Comparison of ENCODE assay signal across 21 mouse cellular contexts in the genomic region with DNA sequence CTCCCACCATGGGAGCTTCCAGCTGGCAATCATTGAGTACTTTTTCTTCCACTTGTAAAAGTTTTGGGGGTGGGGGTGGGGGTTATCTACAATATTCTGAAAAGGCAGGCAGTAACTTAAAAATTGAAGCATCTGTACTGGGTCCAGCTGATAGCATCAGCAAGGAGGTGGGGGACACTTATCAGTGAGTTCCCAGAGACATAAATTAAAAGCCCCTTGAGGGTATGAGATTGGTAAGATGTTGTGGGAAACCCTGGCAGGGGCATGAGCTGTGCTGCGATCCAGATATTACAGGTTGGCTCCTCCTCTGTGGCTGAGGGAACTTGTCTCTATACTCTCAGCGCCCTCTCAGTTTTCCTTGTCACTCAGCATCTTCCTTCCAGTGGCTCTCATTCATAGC. TPM values are rescaled to one million over a fixed set of nuclear protein-coding genes. Genes with fewer than 3 reads are reported as not detected.
DNase-seq lines count a peak whose midpoint lies in the region; ATAC-seq and TF ChIP-seq lines count a peak whose summit lies in the region.
"Had no signal": no experiment of that assay in that cellular context is flagged by ENCODE, and none has a peak within 500 bp of the region (broad histone marks: within the 10 kb centered on the region; RNA-seq: fewer than 3 reads in every experiment).

No protein-coding gene starts in this region.

- H3K4me1 ChIP-seq in liver, embryonic 11.5 days (replicated peaks; ENCODE audit: control insufficient read depth, insufficient read depth, low read length): peaks cover 22% of the 10 kb centered on the region
- H3K4me1 ChIP-seq in liver, embryonic 12.5 days: peaks cover 77% of the 10 kb centered on the region
- peaks cover 6% of the 10 kb centered on the region for H3K4me1 ChIP-seq in liver, postnatal 0 days (ENCODE audit: insufficient read depth)
- H3K4me1 ChIP-seq in stomach, postnatal 0 days (replicated peaks; ENCODE audit: control insufficient read depth, insufficient read depth): peaks cover 2% of the 10 kb centered on the region; the same call in 1 of the 2 replicates
- H3K4me1 ChIP-seq: embryonic facial prominence, embryonic 15.5 days; hindbrain, embryonic 15.5 days had no signal

- DNase-seq in liver, embryonic 11.5 days (ENCODE audit: low spot score): no peak
- DNase-seq in liver: no peak
- DNase-seq in liver, postnatal 0 days: no peak
- no peak for DNase-seq in stomach, postnatal 0 days (ENCODE audit: low spot score)
- DNase-seq in adipocyte (ENCODE audit: low spot score): no peak
- DNase-seq: adrenal gland, postnatal 10 days; cerebellum, postnatal 10 days; gastrocnemius, adult 2 months; heart, adult 18-20 months; heart, postnatal 36 days; kidney, adult 11 months; kidney, postnatal 14 days; lung, postnatal 36 days; thymus, postnatal 4 days had no signal

- H3K4me3 ChIP-seq in liver, embryonic 11.5 days (ENCODE audit: low read depth, low read length): no peak overlapping the region
- H3K4me3 ChIP-seq in liver, embryonic 12.5 days: no peak overlapping the region
- no peak overlapping the region for H3K4me3 ChIP-seq in liver, postnatal 0 days (ENCODE audit: low read depth, low read length)
- H3K4me3 ChIP-seq in stomach, postnatal 0 days (ENCODE audit: low read depth, low read length): no peak overlapping the region
- H3K4me3 ChIP-seq: embryonic facial prominence, embryonic 15.5 days; forebrain, embryonic 10.5 days; gastrocnemius, adult 2 months; hindbrain, embryonic 15.5 days had no signal

- WGBS in liver, embryonic 11.5 days: 72% methylated on average over 2 of the region's 2 CpGs
- 54% methylated on average over 2 of the region's 2 CpGs for whole genome bisulfite sequencing in liver, embryonic 12.5 days (ENCODE audit: insufficient replicate concordance)
- whole genome bisulfite sequencing in liver, postnatal 0 days (ENCODE audit: insufficient replicate concordance): 51% methylated on average over 2 of the region's 2 CpGs
- 48% methylated on average over 2 of the region's 2 CpGs for WGBS in stomach, postnatal 0 days

- H3K27me3 ChIP-seq in liver, embryonic 11.5 days (replicated peaks; ENCODE audit: control insufficient read depth, insufficient read depth, low read length): no peaks in the 10 kb centered on the region; the same call in 1 of the 2 replicates
- no peaks in the 10 kb centered on the region for H3K27me3 ChIP-seq in liver, embryonic 12.5 days (replicated peaks)
- no peaks in the 10 kb centered on the region for H3K27me3 ChIP-seq in liver, postnatal 0 days (ENCODE audit: insufficient read depth, low read length)
- no peaks in the 10 kb centered on the region for H3K27me3 ChIP-seq in stomach, postnatal 0 days (ENCODE audit: control insufficient read depth, insufficient read depth, low read length)
- H3K27me3 ChIP-seq: embryonic facial prominence, embryonic 15.5 days; hindbrain, embryonic 15.5 days had no signal

- TF ChIP-seq EP300 in liver, postnatal 0 days (IDR thresholded peaks at IDR 0.05; ENCODE audit: low read depth): peak; percentile 34; the same call in 1 of the 2 replicates
- TF ChIP-seq EP300 in stomach, postnatal 0 days (optimal IDR thresholded peaks at IDR 0.05): no peak

- TF ChIP-seq CTCF in liver, postnatal 0 days (IDR thresholded peaks at IDR 0.05; ENCODE audit: low read depth): no peak
- TF ChIP-seq CTCF in stomach, postnatal 0 days (IDR thresholded peaks at IDR 0.05; ENCODE audit: low read depth): no peak

- no peak overlapping the region for H3K27ac ChIP-seq in liver, embryonic 11.5 days (ENCODE audit: low read depth, low read length)
- H3K27ac ChIP-seq in liver, embryonic 12.5 days: no peak overlapping the region
- H3K27ac ChIP-seq in liver, postnatal 0 days (ENCODE audit: low read depth): no peak overlapping the region
- H3K27ac ChIP-seq in stomach, postnatal 0 days (replicated peaks): peak overlapping the region; percentile 20; the same call in 1 of the 2 replicates
- H3K27ac ChIP-seq: embryonic facial prominence, embryonic 15.5 days; forebrain, embryonic 10.5 days; gastrocnemius, adult 2 months; hindbrain, embryonic 15.5 days had no signal

- H3K4me2 ChIP-seq in liver, embryonic 11.5 days: no peak overlapping the region
- H3K4me2 ChIP-seq in liver, embryonic 12.5 days: no peak overlapping the region
- no peak overlapping the region for H3K4me2 ChIP-seq in liver, postnatal 0 days (ENCODE audit: low read depth, low read length)
- no peak overlapping the region for H3K4me2 ChIP-seq in stomach, postnatal 0 days (replicated peaks; ENCODE audit: low read depth)
- H3K4me2 ChIP-seq: embryonic facial prominence, embryonic 15.5 days; hindbrain, embryonic 15.5 days; midbrain, embryonic 11.5 days had no signal

- no peak overlapping the region for H3K9ac ChIP-seq in liver, embryonic 11.5 days (ENCODE audit: low read depth, low read length)
- H3K9ac ChIP-seq in liver, embryonic 12.5 days: no peak overlapping the region
- no peak overlapping the region for H3K9ac ChIP-seq in liver, postnatal 0 days (replicated peaks)
- no peak overlapping the region for H3K9ac ChIP-seq in stomach, postnatal 0 days (ENCODE audit: low read length)
- H3K9ac ChIP-seq: embryonic facial prominence, embryonic 15.5 days; hindbrain, embryonic 15.5 days had no signal

- H3K9me3 ChIP-seq in liver, embryonic 11.5 days (ENCODE audit: control insufficient read depth, low read length): no peaks in the 10 kb centered on the region
- no peaks in the 10 kb centered on the region for H3K9me3 ChIP-seq in liver, embryonic 12.5 days (replicated peaks)
- H3K9me3 ChIP-seq in liver, postnatal 0 days (ENCODE audit: low read length): no peaks in the 10 kb centered on the region
- H3K9me3 ChIP-seq in stomach, postnatal 0 days (ENCODE audit: control insufficient read depth, low read length): no peaks in the 10 kb centered on the region
- H3K9me3 ChIP-seq: embryonic facial prominence, embryonic 15.5 days; forebrain, embryonic 10.5 days; hindbrain, embryonic 15.5 days had no signal

- H3K36me3 ChIP-seq in liver, embryonic 11.5 days (ENCODE audit: control insufficient read depth, insufficient read depth, low read length): no peaks in the 10 kb centered on the region
- no peaks in the 10 kb centered on the region for H3K36me3 ChIP-seq in liver, embryonic 12.5 days
- H3K36me3 ChIP-seq in liver, postnatal 0 days (replicated peaks; ENCODE audit: insufficient read depth, low read length): no peaks in the 10 kb centered on the region
- no peaks in the 10 kb centered on the region for H3K36me3 ChIP-seq in stomach, postnatal 0 days (ENCODE audit: control insufficient read depth, insufficient read depth, low read length)
- H3K36me3 ChIP-seq: embryonic facial prominence, embryonic 15.5 days; forebrain, embryonic 10.5 days; hindbrain, embryonic 15.5 days had no signal

- peak; percentile 55 for ATAC-seq in liver, embryonic 11.5 days (replicated peaks; ENCODE audit: low FRiP score)
- ATAC-seq in liver, embryonic 12.5 days: peak; percentile 51; the same call in 1 of the 2 replicates
- ATAC-seq in liver, postnatal 0 days: no peak
- no peak for ATAC-seq in stomach, postnatal 0 days (ENCODE audit: low FRiP score, low TSS enrichment)
- no peak for ATAC-seq in frontal cortex, adult (ENCODE audit: low TSS enrichment)

RNA-seq across cellular contexts. Expression of a gene that starts 21.2 kb away (rescaled TPM):
- 0.11 and 0.26 TPM in 2 replicates for polyA plus RNA-seq in liver, embryonic 11.5 days (2014; fragmentation: Nextera tagmentation; extraction: Ambion mirVana)
- 0.16 and 0.23 TPM in 2 replicates for polyA plus RNA-seq in liver, embryonic 12.5 days (2016; fragmentation: Nextera tagmentation; extraction: Ambion mirVana)
- polyA plus RNA-seq in liver, postnatal 0 days (2015; fragmentation: Nextera tagmentation; extraction: Ambion mirVana): 0.15 and 0.26 TPM in 2 replicates
- polyA plus RNA-seq in stomach, postnatal 0 days (2015; fragmentation: Nextera tagmentation; extraction: Ambion mirVana): 56.8 and 65.4 TPM in 2 replicates
- polyA plus RNA-seq: C2C12; forebrain, embryonic 10.5 days; midbrain, embryonic 11.5 days had no signal

Comparison
In these comparisons a context has a peak if more than half of its experiments do, and no peak if none do; other contexts are left out.
1. ATAC-seq: peak in liver, embryonic 11.5 days (single experiment) and liver, embryonic 12.5 days (single experiment); none in liver, postnatal 0 days (single experiment), stomach, postnatal 0 days (single experiment) and frontal cortex, adult (single experiment).
2. RNA of a gene that starts 21.2 kb away (polyA plus RNA-seq): 56.8 to 65.4 TPM in stomach, postnatal 0 days; 0.15 to 0.26 TPM in liver, postnatal 0 days, 0.16 to 0.23 TPM in liver, embryonic 12.5 days and 0.11 to 0.26 TPM in liver, embryonic 11.5 days; every median in the first group is over 10 times any median in the second.